Mouse (Mus musculus) MEL (cell line): ENCODE results near the gene Arnt2. TPM values are rescaled to one million over a fixed set of nuclear protein-coding genes. Genes with fewer than 3 reads are reported as not detected.

Experiments used
- DNase-seq: peaks from one replicate; pipeline ENCODE4 v3.0.0; 2011; ENCODE audit warnings: low read depth, low spot score
- H3K27ac ChIP-seq: 2 replicates; pipeline ENCODE4 v1.5.1; 2012; ENCODE audit warnings: low read depth, mild to moderate bottlenecking, control low read depth, low read length, moderate library complexity; ENCODE audit not compliant: control insufficient read depth
- H3K27me3 ChIP-seq, 2 experiments: fragments of 150-350 bp in 1 of 2; sonication (generic) in 1 of 2; 2 replicates each; pipeline ENCODE4 v1.6.1; 2012; ENCODE audit warnings: low read length in 2 of 2, mild to moderate bottlenecking in 2 of 2, improper control_type of control experiment in 1 of 2, moderate library complexity in 1 of 2; ENCODE audit not compliant: insufficient read depth in 2 of 2, control insufficient read depth in 1 of 2
- H3K36me3 ChIP-seq, 2 experiments: 2 replicates each; pipeline ENCODE4 v1.6.1; 2012 to 2014; ENCODE audit warnings: low read length in 2 of 2, improper control_type of control experiment in 1 of 2, inconsistent platforms in 1 of 2, mild to moderate bottlenecking in 1 of 2; ENCODE audit not compliant: insufficient read depth in 2 of 2, control insufficient read depth in 1 of 2
- H3K4me1 ChIP-seq, 2 experiments: fragments of 150-350 bp in 1 of 2; sonication (generic) in 1 of 2; 2 replicates each; pipeline ENCODE4 v1.6.1; 2012; ENCODE audit warnings: low read length in 2 of 2, improper control_type of control experiment in 1 of 2, mild to moderate bottlenecking in 1 of 2; ENCODE audit not compliant: insufficient read depth in 2 of 2, control insufficient read depth in 1 of 2
- H3K4me3 ChIP-seq, 2 experiments: fragments of 150-350 bp in 1 of 2; sonication (generic) in 1 of 2; 2 replicates each; pipeline ENCODE4 v1.5.1; 2012; ENCODE audit warnings: low read depth in 2 of 2, low read length in 2 of 2, mild to moderate bottlenecking in 2 of 2, moderate library complexity in 2 of 2, control low read depth in 1 of 2, improper control_type of control experiment in 1 of 2; ENCODE audit not compliant: control insufficient read depth in 1 of 2, insufficient read depth in 1 of 2
- H3K79me2 ChIP-seq: 2 replicates; pipeline ENCODE4 v1.6.1; 2012; ENCODE audit warnings: mild to moderate bottlenecking, low read length, moderate library complexity; ENCODE audit not compliant: control insufficient read depth, poor library complexity, insufficient read depth
- H3K9ac ChIP-seq: 2 replicates; pipeline ENCODE4 v1.6.1; 2012; ENCODE audit warnings: low read depth, mild to moderate bottlenecking, control low read depth, low read length, moderate library complexity; ENCODE audit not compliant: control insufficient read depth, poor library complexity, severe bottlenecking
- H3K9me3 ChIP-seq: fragments of 150-350 bp; sonication (generic); replicated peaks from 2 replicates; pipeline ENCODE4 v1.6.1; 2012; ENCODE audit warnings: mild to moderate bottlenecking, low read length, improper control_type of control experiment, moderate library complexity; ENCODE audit not compliant: insufficient read depth
- BHLHE40 ChIP-seq: IDR thresholded peaks from 2 replicates; pipeline ENCODE4 v1.6.1; 2012; ENCODE audit warnings: low read depth, mild to moderate bottlenecking, inconsistent platforms, low read length, improper control_type of control experiment, borderline replicate concordance
- CHD1 ChIP-seq: IDR thresholded peaks from 2 replicates; pipeline ENCODE4 v1.6.1; 2012; ENCODE audit warnings: low read depth, mild to moderate bottlenecking, inconsistent platforms, low read length, improper control_type of control experiment
- CHD2 ChIP-seq: IDR thresholded peaks from 2 replicates; pipeline ENCODE4 v1.6.1; 2011; ENCODE audit warnings: low read length, improper control_type of control experiment
- EP300 ChIP-seq, 2 experiments: IDR thresholded peaks; 2 replicates each; pipeline ENCODE4 v1.6.1; 2011; ENCODE audit warnings: improper control_type of control experiment in 2 of 2, low read length in 2 of 2, low read depth in 1 of 2, mild to moderate bottlenecking in 1 of 2
- ETS1 ChIP-seq: IDR thresholded peaks from 2 replicates; pipeline ENCODE4 v1.6.1; 2012; ENCODE audit warnings: low read depth, mild to moderate bottlenecking, inconsistent platforms, low read length, improper control_type of control experiment, moderate library complexity
- GABPA ChIP-seq: IDR thresholded peaks from 2 replicates; pipeline ENCODE4 v1.6.1; 2012; ENCODE audit warnings: low read depth, mild to moderate bottlenecking, inconsistent platforms, low read length, improper control_type of control experiment, moderate library complexity
- GATA1 ChIP-seq: IDR thresholded peaks from 2 replicates; pipeline ENCODE4 v1.6.1; 2011; ENCODE audit warnings: low read depth, low read length, improper control_type of control experiment
- JUND ChIP-seq: IDR thresholded peaks from 2 replicates; pipeline ENCODE4 v1.6.1; 2011; ENCODE audit warnings: low read depth, mild to moderate bottlenecking, improper control_type of control experiment, low read length
- KAT2A ChIP-seq: conservative IDR thresholded peaks from 2 replicates; pipeline ENCODE4 v1.6.1; 2012; ENCODE audit warnings: low read depth, low read length, improper control_type of control experiment, inconsistent platforms
- MAX ChIP-seq: IDR thresholded peaks from 2 replicates; pipeline ENCODE4 v1.6.1; 2011; ENCODE audit warnings: low read length, improper control_type of control experiment
- MAZ ChIP-seq: IDR thresholded peaks from 2 replicates; pipeline ENCODE4 v1.6.1; 2012; ENCODE audit warnings: low read depth, mild to moderate bottlenecking, inconsistent platforms, low read length, improper control_type of control experiment
- MEF2A ChIP-seq: IDR thresholded peaks from 2 replicates; pipeline ENCODE4 v1.6.1; 2014; ENCODE audit warnings: low read depth, mild to moderate bottlenecking, inconsistent platforms, low read length, improper control_type of control experiment; ENCODE audit not compliant: poor library complexity, insufficient replicate concordance, severe bottlenecking; ENCODE audit errors: extremely low read depth
- MXI1 ChIP-seq: IDR thresholded peaks from 2 replicates; pipeline ENCODE4 v1.6.1; 2011; ENCODE audit warnings: mild to moderate bottlenecking, low read depth, low read length, improper control_type of control experiment
- MYB ChIP-seq: IDR thresholded peaks from 2 replicates; pipeline ENCODE4 v1.6.1; 2011; ENCODE audit warnings: mild to moderate bottlenecking, low read depth, low read length, improper control_type of control experiment
- MYC ChIP-seq: IDR thresholded peaks from 2 replicates; pipeline ENCODE4 v1.6.1; 2011; ENCODE audit warnings: low read depth, mild to moderate bottlenecking, low read length, improper control_type of control experiment, moderate library complexity
- NRF1 ChIP-seq: IDR thresholded peaks from 2 replicates; pipeline ENCODE4 v1.6.1; 2014; ENCODE audit warnings: low read depth, mild to moderate bottlenecking, inconsistent platforms, low read length, improper control_type of control experiment, moderate library complexity; ENCODE audit not compliant: poor library complexity, insufficient read depth, severe bottlenecking
- POLR2A ChIP-seq, 2 experiments: IDR thresholded peaks; 2 replicates each; pipeline ENCODE4 v1.6.1; 2011 to 2012; ENCODE audit warnings: low read length in 2 of 2, mild to moderate bottlenecking in 2 of 2, control low read depth in 1 of 2, improper control_type of control experiment in 1 of 2, low read depth in 1 of 2, moderate library complexity in 1 of 2; ENCODE audit not compliant: control insufficient read depth in 1 of 2, insufficient read depth in 1 of 2, poor library complexity in 1 of 2
- RCOR1 ChIP-seq: IDR thresholded peaks from 2 replicates; pipeline ENCODE4 v1.6.1; 2012; ENCODE audit warnings: low read depth, mild to moderate bottlenecking, inconsistent platforms, low read length, improper control_type of control experiment
- SIN3A ChIP-seq: IDR thresholded peaks from 2 replicates; pipeline ENCODE4 v1.6.1; 2012; ENCODE audit warnings: low read length, improper control_type of control experiment, inconsistent platforms
- SMC3 ChIP-seq: IDR thresholded peaks from 2 replicates; pipeline ENCODE4 v1.6.1; 2011; ENCODE audit warnings: low read depth, low read length, improper control_type of control experiment
- TBP ChIP-seq: IDR thresholded peaks from 2 replicates; pipeline ENCODE4 v1.8.0; 2011; ENCODE audit warnings: low read depth, low read length, improper control_type of control experiment
- UBTF ChIP-seq: IDR thresholded peaks from 2 replicates; pipeline ENCODE4 v1.6.1; 2012; ENCODE audit warnings: low read depth, mild to moderate bottlenecking, inconsistent platforms, low read length, improper control_type of control experiment, moderate library complexity, borderline replicate concordance; ENCODE audit not compliant: insufficient read depth
- USF1 ChIP-seq: IDR thresholded peaks from 2 replicates; pipeline ENCODE4 v1.6.1; 2014; ENCODE audit warnings: low read depth, mild to moderate bottlenecking, inconsistent platforms, low read length, improper control_type of control experiment, moderate library complexity
- USF2 ChIP-seq, 2 experiments: IDR thresholded peaks; 2 replicates each; pipeline ENCODE4 v1.6.1; 2011 to 2012; ENCODE audit warnings: improper control_type of control experiment in 2 of 2, low read length in 2 of 2, borderline replicate concordance in 1 of 2, inconsistent platforms in 1 of 2, low read depth in 1 of 2, mild to moderate bottlenecking in 1 of 2; ENCODE audit not compliant: insufficient read depth in 1 of 2
- ZKSCAN1 ChIP-seq: IDR thresholded peaks from 2 replicates; pipeline ENCODE4 v1.6.1; 2012; ENCODE audit warnings: low read depth, mild to moderate bottlenecking, inconsistent platforms, low read length, improper control_type of control experiment, moderate library complexity
- ZMIZ1 ChIP-seq: IDR thresholded peaks from 2 replicates; pipeline ENCODE4 v1.6.1; 2012; ENCODE audit warnings: low read depth, mild to moderate bottlenecking, inconsistent platforms, low read length, improper control_type of control experiment, moderate library complexity
- ZNF384 ChIP-seq: IDR thresholded peaks from 2 replicates; pipeline ENCODE4 v1.6.1; 2012; ENCODE audit warnings: low read depth, mild to moderate bottlenecking, inconsistent platforms, low read length, improper control_type of control experiment
- polyA plus RNA-seq, 2 experiments: library from polyadenylated mRNA; stranded (reverse) in 1 of 2; unstranded in 1 of 2; fragments of >175 nt in 1 of 2; fragments of >200 nt in 1 of 2; gene quantifications; 2 replicates each; pipeline versions ENCODE4 v1.2.1 to v1.2.4; 2012; ENCODE audit warnings: low replicate concordance in 2 of 2, low read depth in 1 of 2; ENCODE audit not compliant: insufficient read length in 2 of 2, insufficient read depth in 1 of 2, missing spikeins in 1 of 2
- total RNA-seq: library from RNA; depleted of rRNA; stranded (reverse); fragments of 300-350 nt; gene quantifications from 2 replicates; pipeline ENCODE4 v1.2.3, GENCODE M21; 2012

Gene Arnt2
- total and polyA plus RNA-seq, 3 experiments, result not detected

DNA sequence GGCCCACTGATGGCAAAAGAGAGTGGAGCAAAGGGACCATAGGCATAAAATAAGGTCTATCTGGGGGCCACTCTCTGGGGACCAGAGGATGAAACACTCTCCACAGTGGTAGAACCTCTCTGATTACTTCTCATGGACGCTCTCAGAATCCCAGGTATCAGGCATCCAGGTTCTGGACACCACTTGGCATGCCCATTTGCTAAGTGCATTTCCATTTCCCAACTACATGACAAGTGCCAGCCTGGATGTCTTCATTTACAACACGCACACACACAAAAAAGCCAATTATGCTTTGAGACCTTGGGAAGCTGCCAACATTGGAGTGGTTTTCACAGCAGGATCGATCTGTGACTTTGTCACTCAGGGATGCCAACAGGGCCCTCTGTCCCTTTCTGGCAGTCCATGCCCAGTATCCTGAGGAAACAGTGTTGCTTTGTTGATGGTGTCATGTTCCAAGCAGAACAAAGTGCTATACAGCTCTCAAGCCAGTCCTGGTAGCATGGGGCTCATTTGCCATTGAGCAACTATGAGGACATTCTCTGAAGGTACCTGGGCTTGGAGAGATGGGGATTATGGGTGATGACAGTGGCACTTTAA lies 102.5 kb downstream of the Arnt2 start:
- no peak for DNase-seq
- H3K4me1 ChIP-seq, result no peaks in the 10 kb centered on the region
- no peak for TF ChIP-seq SIN3A
- TF ChIP-seq MYB, result no peak
- no peak for TF ChIP-seq GATA1
- TF ChIP-seq USF2 (IDR thresholded peaks at IDR 0.05; ENCODE audit: borderline replicate concordance in 1 of 2, insufficient read depth in 1 of 2, low read depth in 1 of 2, low read length in 2 of 2), result no peak
- no peak for TF ChIP-seq CHD2
- no peak for TF ChIP-seq MAZ
- TF ChIP-seq ETS1, result no peak
- no peak for TF ChIP-seq GABPA
- no peak for TF ChIP-seq MXI1
- no peak for TF ChIP-seq POLR2A (IDR thresholded peaks at IDR 0.05; ENCODE audit: control insufficient read depth in 1 of 2, insufficient read depth in 1 of 2, low read depth in 1 of 2, low read length in 2 of 2, poor library complexity in 1 of 2)
- TF ChIP-seq BHLHE40, result no peak
- no peak for TF ChIP-seq SMC3
- TF ChIP-seq KAT2A, result no peak
- no peak for TF ChIP-seq MEF2A
- TF ChIP-seq NRF1, result no peak
- no peak for TF ChIP-seq MAX
- no peak for TF ChIP-seq USF1
- TF ChIP-seq MYC, result no peak
- TF ChIP-seq EP300 (IDR thresholded peaks at IDR 0.05; ENCODE audit: low read depth in 1 of 2, low read length in 2 of 2), result no peak
- H3K27ac ChIP-seq, result no peak overlapping the region
- H3K79me2 ChIP-seq, result no peaks in the 10 kb centered on the region
- H3K9ac ChIP-seq, result no peak overlapping the region
- H3K27me3 ChIP-seq, result no peaks in the 10 kb centered on the region
- no peak overlapping the region for H3K4me3 ChIP-seq
- no peaks in the 10 kb centered on the region for H3K36me3 ChIP-seq
- no peaks in the 10 kb centered on the region for H3K9me3 ChIP-seq

DNA sequence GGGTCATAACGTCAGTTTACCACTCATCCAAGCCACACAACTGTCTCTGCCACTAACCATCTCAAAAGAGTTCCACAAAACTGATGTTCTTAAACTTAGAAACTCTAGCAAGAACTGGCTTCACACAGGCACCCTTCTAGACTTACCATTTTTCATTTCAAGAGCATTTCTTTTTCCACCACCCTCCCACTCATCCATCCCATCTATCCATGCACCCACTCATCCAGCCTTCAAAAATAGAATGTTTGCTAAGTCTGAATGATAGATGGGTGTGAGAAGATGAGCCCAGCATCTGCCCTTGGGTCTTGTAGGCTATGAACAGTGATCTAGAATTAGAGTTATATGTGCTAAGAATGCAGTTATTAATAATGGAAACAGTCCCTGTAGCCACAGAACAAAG lies 109.7 kb downstream of the Arnt2 start:
- TF ChIP-seq CHD2, result no peak
- TF ChIP-seq CHD1, result no peak
- TF ChIP-seq MYB, result no peak
- TF ChIP-seq USF2 (IDR thresholded peaks at IDR 0.05; ENCODE audit: borderline replicate concordance in 1 of 2, insufficient read depth in 1 of 2, low read depth in 1 of 2, low read length in 2 of 2), result no peak
- TF ChIP-seq MXI1, result no peak
- TF ChIP-seq JUND, result no peak
- no peak for TF ChIP-seq GABPA
- no peak for TF ChIP-seq TBP
- no peak for TF ChIP-seq ZMIZ1
- no peak for TF ChIP-seq USF1
- no peak for TF ChIP-seq ZKSCAN1
- TF ChIP-seq UBTF, result no peak
- no peak for TF ChIP-seq POLR2A (IDR thresholded peaks at IDR 0.05; ENCODE audit: control insufficient read depth in 1 of 2, insufficient read depth in 1 of 2, low read depth in 1 of 2, low read length in 2 of 2, poor library complexity in 1 of 2)
- TF ChIP-seq ZNF384, result no peak
- TF ChIP-seq MYC, result no peak
- TF ChIP-seq RCOR1, result no peak
- TF ChIP-seq, all 39 proteins: peak for 0
- Histone ChIP-seq H3K27ac (no peak overlapping the region), H3K4me1 (no peaks in the 10 kb centered on the region), H3K27me3 (no peaks in the 10 kb centered on the region), H3K4me3 (no peak overlapping the region), H3K9me3 (no peaks in the 10 kb centered on the region), H3K79me2 (no peaks in the 10 kb centered on the region), H3K36me3 (no peaks in the 10 kb centered on the region), H3K9ac (no peak overlapping the region)
- no peak for DNase-seq
